Mouse (Mus musculus): ENCODE results near the gene Tbpl1. TPM values are rescaled to one million over a fixed set of nuclear protein-coding genes. Genes with fewer than 3 reads are reported as not detected.

Gene Tbpl1
- polyA plus RNA-seq, 1 experiment from 2014 or later, result 36.7 TPM

GRCm38 (mm10) chr10:22746334-22747322, 14.9 kb upstream of the Tbpl1 start:
- no peak overlapping the region for H3K9ac ChIP-seq (ENCODE audit: low read length)
- no peaks in the 10 kb centered on the region for H3K27me3 ChIP-seq (ENCODE audit: control insufficient read depth, insufficient read depth, low read length)
- no peak overlapping the region for H3K4me3 ChIP-seq (ENCODE audit: low read length)
- WGBS, result 48% methylated on average over 13 of the region's 13 CpGs
- H3K4me1 ChIP-seq (ENCODE audit: control insufficient read depth, insufficient read depth, low read length), result peaks cover 9% of the 10 kb centered on the region
- H3K27ac ChIP-seq (ENCODE audit: low read length), result peak overlapping the region; percentile 56
- no peak overlapping the region for H3K4me2 ChIP-seq (ENCODE audit: low read depth, low read length)
- H3K9me3 ChIP-seq (replicated peaks; ENCODE audit: control insufficient read depth, low read length), result no peaks in the 10 kb centered on the region
- peak; percentile 32; the same call in 1 of the 2 replicates for ATAC-seq (replicated peaks; ENCODE audit: extremely low read depth, insufficient read depth, low FRiP score)
- no peaks in the 10 kb centered on the region for H3K36me3 ChIP-seq (ENCODE audit: control insufficient read depth, insufficient read depth)

DNA sequence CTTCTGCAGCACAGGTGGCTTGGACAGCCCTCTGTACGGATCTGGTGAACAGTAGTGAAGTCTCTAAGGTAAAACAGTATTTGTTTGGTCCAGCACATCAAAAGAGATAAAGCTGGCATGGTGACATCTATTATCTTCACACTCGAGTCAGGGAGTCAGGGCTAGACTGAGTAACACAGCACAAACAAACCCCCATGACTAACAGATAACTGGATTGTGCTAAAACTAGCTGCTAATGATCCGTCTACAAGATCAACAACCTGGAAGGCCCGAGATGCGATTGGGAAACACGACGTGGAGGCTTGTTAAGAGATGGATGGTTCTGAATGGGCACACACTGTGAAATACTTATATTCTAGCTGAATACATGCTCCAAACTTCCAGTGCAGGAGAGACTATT, 14.2 kb upstream of the Tbpl1 start:
- Histone ChIP-seq H3K27ac (ENCODE audit: low read length) (no peak overlapping the region; the same call in 1 of the 2 replicates), H3K27me3 (ENCODE audit: control insufficient read depth, insufficient read depth, low read length) (no peaks in the 10 kb centered on the region), H3K4me3 (ENCODE audit: low read length) (no peak overlapping the region), H3K9ac (ENCODE audit: low read length) (no peak overlapping the region), H3K4me2 (ENCODE audit: low read depth, low read length) (no peak overlapping the region), H3K4me1 (ENCODE audit: control insufficient read depth, insufficient read depth, low read length) (peaks cover 9% of the 10 kb centered on the region), H3K36me3 (ENCODE audit: control insufficient read depth, insufficient read depth) (no peaks in the 10 kb centered on the region), H3K9me3 (replicated peaks; ENCODE audit: control insufficient read depth, low read length) (no peaks in the 10 kb centered on the region)
- WGBS, result 45% methylated on average over 7 of the region's 7 CpGs
- no peak for ATAC-seq (replicated peaks; ENCODE audit: extremely low read depth, insufficient read depth, low FRiP score)

- WGBS, result 41% methylated on average over 10 of the region's 10 CpGs
- Histone ChIP-seq H3K9ac (ENCODE audit: low read length) (peak overlapping the region; percentile 97), H3K4me1 (ENCODE audit: control insufficient read depth, insufficient read depth, low read length) (peaks cover 18% of the 10 kb centered on the region), H3K9me3 (replicated peaks; ENCODE audit: control insufficient read depth, low read length) (no peaks in the 10 kb centered on the region), H3K27ac (ENCODE audit: low read length) (peak overlapping the region; percentile 96), H3K4me3 (ENCODE audit: low read length) (peak overlapping the region; percentile 88), H3K36me3 (ENCODE audit: control insufficient read depth, insufficient read depth) (no peaks in the 10 kb centered on the region), H3K27me3 (ENCODE audit: control insufficient read depth, insufficient read depth, low read length) (no peaks in the 10 kb centered on the region), H3K4me2 (ENCODE audit: low read depth, low read length) (peak overlapping the region; percentile 95)
- no peak for ATAC-seq (replicated peaks; ENCODE audit: extremely low read depth, insufficient read depth, low FRiP score)
Measured at GRCm38 (mm10) chr10:22732181-22732580, 443 bp upstream of the Tbpl1 start.

- Histone ChIP-seq H3K9me3 (replicated peaks; ENCODE audit: control insufficient read depth, low read length) (no peaks in the 10 kb centered on the region), H3K27me3 (ENCODE audit: control insufficient read depth, insufficient read depth, low read length) (no peaks in the 10 kb centered on the region), H3K27ac (ENCODE audit: low read length) (peak overlapping the region; percentile 80), H3K36me3 (ENCODE audit: control insufficient read depth, insufficient read depth) (no peaks in the 10 kb centered on the region), H3K4me1 (ENCODE audit: control insufficient read depth, insufficient read depth, low read length) (peaks cover 25% of the 10 kb centered on the region), H3K4me3 (ENCODE audit: low read length) (peak overlapping the region; percentile 88), H3K4me2 (ENCODE audit: low read depth, low read length) (peak overlapping the region; percentile 68), H3K9ac (ENCODE audit: low read length) (peak overlapping the region; percentile 91)
- WGBS, result under 1% methylated on average over 33 of the region's 33 CpGs
- peak; percentile 30; the same call in 1 of the 2 replicates for ATAC-seq (replicated peaks; ENCODE audit: extremely low read depth, insufficient read depth, low FRiP score)
Measured at GRCm38 (mm10) chr10:22730992-22731271, 806 bp downstream of the Tbpl1 start.

- ATAC-seq (replicated peaks; ENCODE audit: extremely low read depth, insufficient read depth, low FRiP score), result peak; percentile 62
- Histone ChIP-seq H3K36me3 (ENCODE audit: control insufficient read depth, insufficient read depth) (no peaks in the 10 kb centered on the region), H3K4me1 (ENCODE audit: control insufficient read depth, insufficient read depth, low read length) (peaks cover 25% of the 10 kb centered on the region), H3K9me3 (replicated peaks; ENCODE audit: control insufficient read depth, low read length) (no peaks in the 10 kb centered on the region), H3K27me3 (ENCODE audit: control insufficient read depth, insufficient read depth, low read length) (no peaks in the 10 kb centered on the region), H3K9ac (ENCODE audit: low read length) (peak overlapping the region; percentile 91), H3K4me3 (ENCODE audit: low read length) (peak overlapping the region; percentile 88), H3K4me2 (ENCODE audit: low read depth, low read length) (peak overlapping the region; percentile 68), H3K27ac (ENCODE audit: low read length) (peak overlapping the region; percentile 80)
- 1% methylated on average over 38 of the region's 39 CpGs for WGBS
Measured at GRCm38 (mm10) chr10:22730266-22730991, 1.3 kb downstream of the Tbpl1 start.

DNA sequence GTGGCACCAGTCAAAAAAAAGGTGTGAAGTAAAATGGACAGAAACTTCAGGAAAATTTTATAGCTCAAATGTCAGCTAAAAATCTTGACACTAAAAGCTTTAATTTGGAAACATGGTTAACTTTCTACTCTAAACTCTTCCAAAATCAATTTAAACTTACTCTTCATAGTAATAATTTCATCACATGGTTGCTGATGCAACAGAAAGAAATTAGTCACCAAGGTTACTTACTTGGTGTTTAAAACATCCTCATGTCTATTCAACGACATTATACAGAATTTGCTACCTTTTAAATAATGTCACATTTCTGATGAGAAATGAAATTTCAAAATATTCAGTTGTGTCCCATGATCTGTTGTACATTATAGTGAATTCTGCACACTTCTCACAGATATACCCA, 3.5 kb downstream of the Tbpl1 start:
- ATAC-seq (replicated peaks; ENCODE audit: extremely low read depth, insufficient read depth, low FRiP score), result no peak

DNA sequence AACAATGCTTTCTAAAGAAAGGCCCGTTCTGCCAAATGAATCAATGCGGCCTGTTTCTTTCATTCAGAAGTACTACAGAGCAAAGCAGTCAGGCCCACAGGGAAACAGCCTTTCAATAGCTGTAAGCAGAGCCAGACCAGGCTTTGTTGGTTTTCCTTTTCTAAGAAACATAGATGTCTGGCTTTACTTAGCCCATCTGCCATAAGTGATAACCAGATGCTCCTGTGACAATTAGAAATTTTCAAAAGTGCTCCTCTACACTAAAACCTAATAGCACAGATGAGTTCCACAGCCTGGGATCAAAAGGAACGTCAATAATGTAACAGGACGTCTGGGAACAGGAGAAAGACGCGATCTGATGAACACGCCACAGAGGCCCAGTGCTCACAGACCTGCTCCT, 5.4 kb downstream of the Tbpl1 start:
- WGBS, result 79% methylated on average over 7 of the region's 7 CpGs
- H3K4me1 ChIP-seq (ENCODE audit: control insufficient read depth, insufficient read depth, low read length), result peaks cover 33% of the 10 kb centered on the region
- no peak overlapping the region for H3K4me3 ChIP-seq (ENCODE audit: low read length)
- H3K9me3 ChIP-seq (replicated peaks; ENCODE audit: control insufficient read depth, low read length), result no peaks in the 10 kb centered on the region
- H3K4me2 ChIP-seq (ENCODE audit: low read depth, low read length), result no peak overlapping the region
- ATAC-seq (replicated peaks; ENCODE audit: extremely low read depth, insufficient read depth, low FRiP score), result no peak
- no peak overlapping the region for H3K9ac ChIP-seq (ENCODE audit: low read length)
- no peak overlapping the region for H3K27ac ChIP-seq (ENCODE audit: low read length)
- H3K36me3 ChIP-seq (ENCODE audit: control insufficient read depth, insufficient read depth), result no peaks in the 10 kb centered on the region; the same call in 1 of the 2 replicates
- no peaks in the 10 kb centered on the region for H3K27me3 ChIP-seq (ENCODE audit: control insufficient read depth, insufficient read depth, low read length)

More for the DNA sequence above, 3.5 kb downstream of the Tbpl1 start:
- H3K9me3 ChIP-seq (replicated peaks; ENCODE audit: control insufficient read depth, low read length), result no peaks in the 10 kb centered on the region
- H3K27ac ChIP-seq (ENCODE audit: low read length), result no peak overlapping the region
- H3K4me3 ChIP-seq (ENCODE audit: low read length), result no peak overlapping the region
- H3K4me2 ChIP-seq (ENCODE audit: low read depth, low read length), result no peak overlapping the region
- 86% methylated on average over 1 of the region's 1 CpGs for WGBS
- H3K9ac ChIP-seq (ENCODE audit: low read length), result no peak overlapping the region
- peaks cover 33% of the 10 kb centered on the region for H3K4me1 ChIP-seq (ENCODE audit: control insufficient read depth, insufficient read depth, low read length)
- no peaks in the 10 kb centered on the region for H3K27me3 ChIP-seq (ENCODE audit: control insufficient read depth, insufficient read depth, low read length)
- H3K36me3 ChIP-seq (ENCODE audit: control insufficient read depth, insufficient read depth), result no peaks in the 10 kb centered on the region; the same call in 1 of the 2 replicates

DNA sequence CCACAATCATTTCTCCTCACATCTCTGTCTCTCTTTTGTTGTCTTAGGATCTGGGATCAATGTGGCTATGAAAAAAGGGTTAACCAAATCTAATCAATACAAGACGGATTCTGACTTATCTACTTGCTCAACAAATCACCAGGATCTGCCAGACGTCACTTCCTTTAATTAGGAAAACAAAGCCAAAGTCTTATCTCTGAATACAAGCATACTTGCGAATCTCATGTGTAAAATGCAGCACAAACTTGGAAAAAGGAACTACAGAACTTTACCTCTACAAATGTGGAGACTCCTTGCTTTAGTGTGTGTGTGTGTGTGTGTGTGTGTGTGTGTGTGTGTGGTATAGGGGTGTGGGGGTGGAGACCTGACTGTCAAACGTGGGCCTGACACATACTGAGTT, 6.6 kb downstream of the Tbpl1 start:
- no peaks in the 10 kb centered on the region for H3K27me3 ChIP-seq (ENCODE audit: control insufficient read depth, insufficient read depth, low read length)
- 33% methylated on average over 4 of the region's 4 CpGs for WGBS
- no peak overlapping the region for H3K27ac ChIP-seq (ENCODE audit: low read length)
- no peaks in the 10 kb centered on the region for H3K9me3 ChIP-seq (replicated peaks; ENCODE audit: control insufficient read depth, low read length)
- peaks cover 37% of the 10 kb centered on the region for H3K4me1 ChIP-seq (ENCODE audit: control insufficient read depth, insufficient read depth, low read length)
- no peaks in the 10 kb centered on the region; the same call in 1 of the 2 replicates for H3K36me3 ChIP-seq (ENCODE audit: control insufficient read depth, insufficient read depth)
- no peak overlapping the region for H3K4me2 ChIP-seq (ENCODE audit: low read depth, low read length)
- ATAC-seq (replicated peaks; ENCODE audit: extremely low read depth, insufficient read depth, low FRiP score), result no peak
- no peak overlapping the region for H3K9ac ChIP-seq (ENCODE audit: low read length)
- H3K4me3 ChIP-seq (ENCODE audit: low read length), result no peak overlapping the region
